Mouse (Mus musculus): Measurements from ENCODE around the gene Acap3.
A peak's percentile ranks its signal among the peaks of the same experiment; 100 is the strongest.

Acap3 gene

GRCm38 (mm10) chr4:155887674-155888073 lies 3.9 kb upstream of the Acap3 start:
- DNase-seq: no peak

GRCm38 (mm10) chr4:155888181-155888580 lies 3.4 kb upstream of the Acap3 start:
- DNase-seq: no peak

- DNase-seq: no peak
Observed at GRCm38 (mm10) chr4:155889316-155889715, 2.3 kb upstream of the Acap3 start.

- DNase-seq: no peak
Observed at GRCm38 (mm10) chr4:155891011-155891471, 581 bp upstream of the Acap3 start.

- peak; percentile 88 for DNase-seq
Observed at GRCm38 (mm10) chr4:155892017-155892416, 395 bp downstream of the Acap3 start.

- no peak for DNase-seq
Observed at GRCm38 (mm10) chr4:155892438-155893211, 1.0 kb downstream of the Acap3 start.

- DNase-seq: no peak
Observed at GRCm38 (mm10) chr4:155893212-155893690, 1.6 kb downstream of the Acap3 start.

- DNase-seq: peak; percentile 82
Observed at GRCm38 (mm10) chr4:155894311-155894881, 2.8 kb downstream of the Acap3 start.

- peak; percentile 80 for DNase-seq
Observed at GRCm38 (mm10) chr4:155895216-155895615, 3.6 kb downstream of the Acap3 start.

- DNase-seq: no peak
Observed at GRCm38 (mm10) chr4:155895826-155896225, 4.2 kb downstream of the Acap3 start.

- no peak for DNase-seq
Observed at GRCm38 (mm10) chr4:155896461-155896860, 4.8 kb downstream of the Acap3 start.

- no peak for DNase-seq
Observed at GRCm38 (mm10) chr4:155898318-155898717, 6.7 kb downstream of the Acap3 start.

- DNase-seq: no peak
Observed at GRCm38 (mm10) chr4:155899355-155899754, 7.7 kb downstream of the Acap3 start.

GRCm38 (mm10) chr4:155901205-155901604 lies 9.6 kb downstream of the Acap3 start:
- DNase-seq: no peak

- no peak for DNase-seq
Observed at GRCm38 (mm10) chr4:155903246-155903645, 11.6 kb downstream of the Acap3 start.

GRCm38 (mm10) chr4:155904318-155905102 lies 12.9 kb downstream of the Acap3 start:
- no peak for DNase-seq

- peak; percentile 3 for DNase-seq
Observed at GRCm38 (mm10) chr4:155905634-155906033, 14.0 kb downstream of the Acap3 start.

GRCm38 (mm10) chr4:155906125-155906524 lies 14.5 kb downstream of the Acap3 start:
- DNase-seq: no peak

- no peak for DNase-seq
Observed at GRCm38 (mm10) chr4:155907003-155907402, 15.4 kb downstream of the Acap3 start.

GRCm38 (mm10) chr4:155908281-155908680 lies 16.7 kb downstream of the Acap3 start:
- DNase-seq: peak; percentile 3

- DNase-seq: peak; percentile 3
Observed at GRCm38 (mm10) chr4:155908751-155909150, 17.1 kb downstream of the Acap3 start.

GRCm38 (mm10) chr4:155932031-155932430 lies 40.4 kb downstream of the Acap3 start:
- no peak for DNase-seq

- DNase-seq: no peak
Observed at GRCm38 (mm10) chr4:155943049-155943452, 51.4 kb downstream of the Acap3 start.

All from right cerebral cortex, postnatal 25 days (tissue).